ENCODE assay signal across 13 mouse cellular contexts in genomic region chr19:59023876-59024275, GRCm38 (mm10).
"Had no signal": no experiment of that assay in that cellular context is flagged by ENCODE, and none has a peak within 500 bp of the region (broad histone marks: within the 10 kb centered on the region; RNA-seq: fewer than 3 reads in every experiment).

No protein-coding gene starts in this region.

- H3K27me3 ChIP-seq: intestine, embryonic 15.5 days; liver, embryonic 12.5 days; liver, embryonic 15.5 days had no signal

- H3K4me2 ChIP-seq: intestine, embryonic 15.5 days; liver, embryonic 12.5 days; liver, embryonic 15.5 days; midbrain, embryonic 11.5 days had no signal

- H3K4me1 ChIP-seq: intestine, embryonic 15.5 days; liver, embryonic 12.5 days; liver, embryonic 15.5 days had no signal

- H3K9ac ChIP-seq: intestine, embryonic 15.5 days; liver, embryonic 12.5 days; liver, embryonic 15.5 days had no signal

- H3K36me3 ChIP-seq: intestine, embryonic 15.5 days; liver, embryonic 12.5 days; liver, embryonic 15.5 days had no signal

- DNase-seq: layer of hippocampus, postnatal 36 days; lung, adult 2 months; lung, postnatal 14 days; lung, postnatal 4 days; midbrain, embryonic 14.5 days; thymus, adult 2 months; thymus, postnatal 14 days; thymus, postnatal 4 days had no signal

- H3K4me3 ChIP-seq: intestine, embryonic 15.5 days; left cerebral cortex, adult 2 months; liver, embryonic 12.5 days; liver, embryonic 15.5 days had no signal

- H3K9me3 ChIP-seq: intestine, embryonic 15.5 days; liver, embryonic 15.5 days had no signal

- H3K27ac ChIP-seq: intestine, embryonic 15.5 days; left cerebral cortex, adult 2 months; liver, embryonic 12.5 days; liver, embryonic 15.5 days had no signal

- ATAC-seq: intestine, embryonic 15.5 days; liver, embryonic 12.5 days had no signal
